Mouse (Mus musculus) heart, adult 2 months (tissue): ENCODE results near the gene Gins1.

Source experiments
- CTCF ChIP-seq: fragments of 200-600 bp; IDR thresholded peaks from 2 replicates; pipeline ENCODE4 v1.8.1; 2022; ENCODE audit warnings: antibody characterized with exemption, mild to moderate bottlenecking, moderate library complexity
- POLR2A ChIP-seq: fragments of 200-500 bp; IDR thresholded peaks from 2 replicates; pipeline ENCODE4 v1.6.1; 2011; ENCODE audit warnings: mild to moderate bottlenecking, low read depth, low read length, control low read depth; ENCODE audit not compliant: insufficient read depth

GRCm38 (mm10) chr2:150930806-150931205 is 25.6 kb downstream of the Gins1 start:
- TF ChIP-seq CTCF (no peak), POLR2A (no peak)
